ENCODE assay signal across 8 mouse cellular contexts in the genomic region with DNA sequence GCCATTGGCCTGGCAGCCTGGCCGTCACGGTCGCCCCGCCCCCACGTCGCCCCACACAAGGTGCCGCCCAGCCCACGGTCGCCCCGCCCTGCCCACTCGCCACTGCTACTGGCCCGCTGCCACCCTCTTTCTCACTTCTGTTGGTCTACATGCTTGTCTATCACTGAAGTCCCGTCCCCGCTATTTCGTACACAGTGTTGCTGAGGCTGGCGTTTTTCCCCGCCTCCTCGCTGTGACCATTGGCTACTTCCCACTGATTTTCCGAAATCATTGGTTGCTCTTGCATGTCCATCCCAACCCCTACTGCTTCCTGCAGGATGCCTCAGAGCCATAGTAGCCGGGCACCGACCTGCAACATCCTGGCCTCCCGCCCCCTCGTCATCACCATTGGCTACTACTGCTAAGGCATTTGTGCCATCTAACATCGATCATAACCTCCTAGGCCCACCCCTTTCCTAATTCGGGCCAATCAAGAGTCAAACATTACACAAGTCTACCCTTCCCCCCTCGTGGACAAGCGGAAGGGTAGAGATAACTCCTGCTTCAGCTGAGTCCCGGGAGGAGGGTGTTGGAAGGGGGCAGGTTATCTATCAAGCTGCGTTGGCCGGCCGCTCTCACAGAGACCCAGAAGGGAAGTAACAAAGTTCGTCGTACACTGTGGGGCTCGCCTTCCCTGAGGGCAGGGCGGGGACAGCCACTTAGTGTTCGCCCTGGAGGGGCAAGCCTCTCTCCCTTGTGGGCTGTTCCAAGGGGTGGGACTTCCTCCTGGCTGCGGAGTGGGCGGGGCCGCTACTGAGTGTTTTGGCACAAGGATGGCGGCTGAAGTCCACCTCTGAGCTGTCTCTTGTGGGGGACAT. TPM values are rescaled to one million over a fixed set of nuclear protein-coding genes. Genes with fewer than 3 reads are reported as not detected.
DNase-seq lines count a peak whose midpoint lies in the region; ATAC-seq and TF ChIP-seq lines count a peak whose summit lies in the region.

No protein-coding gene starts in this region.

- TF ChIP-seq EP300 in lung, postnatal 0 days (IDR thresholded peaks at IDR 0.05): peak; percentile 88

- peak overlapping the region; percentile 98 for H3K4me3 ChIP-seq in hindbrain, embryonic 10.5 days
- H3K4me3 ChIP-seq in lung, postnatal 0 days (ENCODE audit: low read depth, low read length): peak overlapping the region; percentile 95

- peak overlapping the region; percentile 43 for H3K9ac ChIP-seq in lung, postnatal 0 days (replicated peaks; ENCODE audit: low read depth)

- no peaks in the 10 kb centered on the region for H3K27me3 ChIP-seq in hindbrain, embryonic 10.5 days (ENCODE audit: insufficient read depth, poor library complexity, severe bottlenecking)
- H3K27me3 ChIP-seq in lung, postnatal 0 days (replicated peaks; ENCODE audit: insufficient read depth, low read length): no peaks in the 10 kb centered on the region

- H3K36me3 ChIP-seq in hindbrain, embryonic 10.5 days: peaks cover 20% of the 10 kb centered on the region
- H3K36me3 ChIP-seq in lung, postnatal 0 days (ENCODE audit: insufficient read depth, low read length): no peaks in the 10 kb centered on the region

- peak overlapping the region; percentile 93 for H3K27ac ChIP-seq in hindbrain, embryonic 10.5 days
- H3K27ac ChIP-seq in lung, postnatal 0 days (ENCODE audit: low read length): peak overlapping the region; percentile 95

- peak; percentile 88 for ATAC-seq in frontal cortex, adult (ENCODE audit: low TSS enrichment)
- ATAC-seq in lung, postnatal 0 days: peak; percentile 95

- no peak; the same call in 1 of the 2 replicates for TF ChIP-seq CTCF in lung, postnatal 0 days (IDR thresholded peaks at IDR 0.05)

- peak; percentile 98 for DNase-seq in MN1 (ENCODE audit: low spot score)
- peak; percentile 100 for DNase-seq in cerebellum, adult 9-10 months
- peak; percentile 99 for DNase-seq in hindbrain, embryonic 10.5 days (ENCODE audit: low spot score)
- DNase-seq in layer of hippocampus, adult 9-11 months: peak; percentile 100
- DNase-seq in lung, postnatal 0 days (ENCODE audit: low spot score): peak; percentile 100
- DNase-seq in ovary, postnatal 14 days (ENCODE audit: low spot score): peak; percentile 100
- DNase-seq in thymus, postnatal 14 days: peak; percentile 100

- peak overlapping the region; percentile 94 for H3K4me2 ChIP-seq in lung, postnatal 0 days (replicated peaks; ENCODE audit: low read depth, low read length)

- peaks cover 40% of the 10 kb centered on the region for H3K4me1 ChIP-seq in hindbrain, embryonic 10.5 days (replicated peaks)
- H3K4me1 ChIP-seq in lung, postnatal 0 days (ENCODE audit: insufficient read depth, low read depth, low read length): 0 out of 2 replicates have a peak, but pooled peaks cover 8% of the 10 kb centered on the region

- H3K9me3 ChIP-seq in hindbrain, embryonic 10.5 days: no peaks in the 10 kb centered on the region
- H3K9me3 ChIP-seq in lung, postnatal 0 days (ENCODE audit: low read length): no peaks in the 10 kb centered on the region

- WGBS in hindbrain, embryonic 10.5 days: under 1% methylated on average over 40 of the region's 40 CpGs
- under 1% methylated on average over 31 of the region's 40 CpGs for WGBS in lung, postnatal 0 days

RNA-seq across cellular contexts. Expression of gene Rab40c, which starts 0.5 kb away (rescaled TPM):
- polyA plus RNA-seq in hindbrain, embryonic 10.5 days (2016; fragmentation: Nextera tagmentation; extraction: Ambion mirVana): 33.4 and 43.4 TPM in 2 replicates
- 19.3 and 21.7 TPM in 2 replicates for polyA plus RNA-seq in lung, postnatal 0 days (2015; fragmentation: Nextera tagmentation; extraction: Ambion mirVana)

RNA-seq across cellular contexts. Expression of gene Pigq, which starts 24.7 kb away (rescaled TPM):
- 65.4 and 72.6 TPM in 2 replicates for polyA plus RNA-seq in hindbrain, embryonic 10.5 days (2016; fragmentation: Nextera tagmentation; extraction: Ambion mirVana)
- polyA plus RNA-seq in lung, postnatal 0 days (2015; fragmentation: Nextera tagmentation; extraction: Ambion mirVana): 36.9 and 37.5 TPM in 2 replicates

RNA-seq across cellular contexts. Expression of gene Nhlrc4, which starts 24.7 kb away (rescaled TPM):
- polyA plus RNA-seq in hindbrain, embryonic 10.5 days (2016; fragmentation: Nextera tagmentation; extraction: Ambion mirVana): 0.21 and 0.55 TPM in 2 replicates
- polyA plus RNA-seq in lung, postnatal 0 days (2015; fragmentation: Nextera tagmentation; extraction: Ambion mirVana): 4.5 and 4.9 TPM in 2 replicates

RNA-seq across cellular contexts. Expression of gene A930017K11Rik, which starts 32.4 kb away (rescaled TPM):
- 0.25 and 0.34 TPM in 2 replicates for polyA plus RNA-seq in hindbrain, embryonic 10.5 days (2016; fragmentation: Nextera tagmentation; extraction: Ambion mirVana)
- not detected in 2 replicates for polyA plus RNA-seq in lung, postnatal 0 days (2015; fragmentation: Nextera tagmentation; extraction: Ambion mirVana)

RNA-seq across cellular contexts. Expression of gene Wfikkn1, which starts 39.4 kb away (rescaled TPM):
- polyA plus RNA-seq in hindbrain, embryonic 10.5 days (2016; fragmentation: Nextera tagmentation; extraction: Ambion mirVana): 5.8 and 26.3 TPM in 2 replicates
- 0.24 and 0.26 TPM in 2 replicates for polyA plus RNA-seq in lung, postnatal 0 days (2015; fragmentation: Nextera tagmentation; extraction: Ambion mirVana)

Comparison
In these comparisons a context has a peak if more than half of its experiments do, and no peak if none do; other contexts are left out.
1. Peak in every context shown above with its lines: DNase-seq, ATAC-seq, H3K4me3 ChIP-seq and H3K27ac ChIP-seq.